Mouse (Mus musculus): ENCODE measurements around the gene Fryl. TPM values are rescaled to one million over a fixed set of nuclear protein-coding genes. Genes with fewer than 3 reads are reported as not detected.

The Fryl gene
- 46.2 and 47.2 TPM in 2 replicates for polyA plus RNA-seq (2015; fragmentation: Nextera tagmentation; extraction: Ambion mirVana)

DNA sequence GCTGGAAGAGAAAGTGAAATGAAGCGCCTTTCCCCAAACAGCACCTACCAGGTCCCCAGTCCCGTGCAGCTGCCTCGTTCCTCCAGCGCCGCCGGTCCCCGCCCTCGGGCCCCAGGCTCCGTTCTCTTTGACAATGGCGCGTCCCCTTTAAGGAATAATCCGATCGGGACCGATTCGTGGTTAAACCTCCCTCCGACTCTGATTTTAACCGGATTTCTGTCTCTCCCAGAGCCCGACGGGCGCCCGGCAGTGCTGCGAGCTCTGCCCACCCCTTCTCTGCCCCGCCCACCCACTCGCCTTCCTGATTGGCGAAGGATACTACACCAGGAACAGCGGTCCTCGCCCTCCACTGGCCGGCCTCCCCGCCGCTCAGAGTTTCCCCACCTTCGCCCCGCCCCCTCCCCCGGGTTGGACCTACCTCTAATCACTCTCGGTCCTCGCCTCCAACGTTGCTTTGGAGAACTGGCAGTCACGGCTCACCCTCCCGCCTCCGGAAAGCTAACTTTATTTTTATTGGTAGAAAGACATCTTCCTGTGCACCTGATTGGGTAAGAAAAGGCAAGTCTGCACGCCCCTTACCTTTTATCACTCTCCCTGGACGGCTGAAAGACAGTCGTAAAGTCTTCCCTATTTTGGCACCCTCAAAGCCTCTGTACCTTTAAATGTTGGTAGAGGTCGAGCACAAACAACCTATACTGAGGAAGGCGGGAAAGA is at the start of gene Fryl:
TSS of gene Fryl (minus strand) at position 268 of the 714 bp plus-strand sequence.
- peak within 1 kb of the TSS; percentile 95 for H3K4me2 ChIP-seq
- peaks cover 54% of the 10 kb centered on the region for H3K4me1 ChIP-seq (replicated peaks)
- under 1% methylated on average over 44 of the region's 44 CpGs for WGBS (ENCODE audit: insufficient replicate concordance)
- peak within 1 kb of the TSS; percentile 89 for H3K9ac ChIP-seq
- no peaks in the 10 kb centered on the region; the same call in 1 of the 2 replicates for H3K36me3 ChIP-seq (replicated peaks)
- H3K9me3 ChIP-seq (replicated peaks), result no peaks in the 10 kb centered on the region
- H3K27ac ChIP-seq (replicated peaks), result peak within 1 kb of the TSS; percentile 92
- peak within 1 kb of the TSS; percentile 95 for H3K4me3 ChIP-seq (replicated peaks)
- no peaks in the 10 kb centered on the region for H3K27me3 ChIP-seq
- peak; percentile 96 for ATAC-seq (ENCODE audit: insufficient read depth)

DNA sequence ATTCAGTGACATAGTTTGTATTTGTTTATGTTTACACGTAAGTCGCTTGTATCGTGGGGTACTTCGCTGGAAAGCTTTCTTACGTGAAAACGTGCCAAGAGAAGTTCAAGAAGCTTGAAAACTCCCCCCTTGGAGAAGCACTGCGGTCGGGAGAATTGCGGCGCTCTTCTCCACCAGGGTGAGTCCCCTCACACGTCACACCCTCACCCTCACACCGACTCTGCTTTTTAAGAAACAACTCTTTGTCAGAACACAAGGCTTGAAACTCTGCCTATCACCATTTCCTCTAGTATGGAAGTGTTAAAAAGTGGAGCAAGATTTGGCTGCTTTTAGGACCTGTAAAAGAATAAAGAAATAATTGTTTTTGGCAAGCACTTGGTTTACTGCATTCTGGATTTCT is 48.1 kb upstream of the Fryl start:
- WGBS (ENCODE audit: insufficient replicate concordance), result 90% methylated on average over 12 of the region's 12 CpGs
- peaks cover 83% of the 10 kb centered on the region for H3K36me3 ChIP-seq (replicated peaks)
- H3K27me3 ChIP-seq, result no peaks in the 10 kb centered on the region
- no peak overlapping the region for H3K4me3 ChIP-seq (replicated peaks)
- no peak overlapping the region for H3K4me2 ChIP-seq
- no peak for ATAC-seq (ENCODE audit: insufficient read depth)
- H3K27ac ChIP-seq (replicated peaks), result no peak overlapping the region
- no peaks in the 10 kb centered on the region for H3K9me3 ChIP-seq (replicated peaks)
- no peak overlapping the region for H3K9ac ChIP-seq
- peaks cover 27% of the 10 kb centered on the region for H3K4me1 ChIP-seq (replicated peaks)

DNA sequence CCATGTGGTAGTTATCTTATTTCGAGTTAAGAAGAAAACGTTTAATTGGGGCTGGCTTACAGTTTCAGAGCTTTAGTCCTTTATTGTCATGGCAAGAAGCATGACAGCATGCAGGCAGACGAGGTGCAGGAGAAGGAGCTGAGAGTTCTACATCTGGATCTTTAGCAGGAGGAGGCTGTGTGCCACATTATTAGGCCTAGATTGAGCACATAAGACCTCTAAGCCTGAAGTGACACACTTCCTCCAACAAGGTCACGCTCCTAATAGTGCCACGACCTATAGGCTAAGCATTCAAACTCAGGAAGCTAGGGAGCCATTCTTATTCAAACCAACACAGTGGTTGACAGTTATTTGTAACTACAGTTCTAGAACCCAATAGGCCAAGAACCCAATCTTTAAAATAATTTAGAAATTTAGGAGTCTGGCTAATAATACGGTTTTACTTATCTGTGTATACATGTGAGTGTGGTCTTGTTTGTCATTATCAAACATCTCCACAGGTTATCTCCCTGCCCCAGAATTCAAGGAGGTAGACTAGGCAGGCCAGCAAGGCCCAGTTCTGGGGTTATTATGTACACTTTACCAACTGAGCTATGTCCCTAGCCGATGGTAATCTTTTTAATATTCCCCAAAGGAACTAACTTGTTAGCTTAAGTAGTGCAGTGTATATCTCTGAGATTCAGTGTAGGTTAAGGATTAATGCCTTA is 45.3 kb upstream of the Fryl start:
- peak; percentile 85 for ATAC-seq (ENCODE audit: insufficient read depth)

DNA sequence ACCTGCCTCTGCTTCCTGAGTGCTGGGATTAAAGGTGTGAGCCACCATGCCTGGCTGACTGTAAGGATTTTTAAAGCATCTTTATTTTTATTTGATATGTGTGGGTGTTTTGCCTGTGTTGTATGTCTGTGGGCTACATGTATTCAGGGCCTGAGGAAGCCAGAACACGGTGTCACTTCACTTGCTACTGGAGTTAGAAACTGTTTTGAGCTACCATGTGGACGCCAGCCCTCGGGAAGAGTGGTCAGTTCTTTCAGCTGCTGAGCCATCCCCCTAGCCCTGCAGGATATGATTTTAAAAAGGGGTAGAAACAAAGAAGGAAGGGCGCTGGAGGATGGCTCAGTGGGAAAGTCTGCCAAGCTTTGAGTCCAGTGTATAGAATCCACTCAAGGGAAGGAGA is 39.5 kb upstream of the Fryl start:
- ATAC-seq (ENCODE audit: insufficient read depth), result no peak

More for the DNA sequence above, 45.3 kb upstream of the Fryl start:
- H3K27me3 ChIP-seq, result no peaks in the 10 kb centered on the region
- H3K36me3 ChIP-seq (replicated peaks), result peaks cover 74% of the 10 kb centered on the region
- H3K27ac ChIP-seq (replicated peaks), result peak overlapping the region; percentile 16
- H3K9ac ChIP-seq, result no peak overlapping the region
- no peak overlapping the region for H3K4me3 ChIP-seq (replicated peaks)
- peaks cover 29% of the 10 kb centered on the region for H3K4me1 ChIP-seq (replicated peaks)
- WGBS (ENCODE audit: insufficient replicate concordance), result 57% methylated on average over 7 of the region's 7 CpGs
- no peaks in the 10 kb centered on the region for H3K9me3 ChIP-seq (replicated peaks)
- peak overlapping the region; percentile 25; the same call in 1 of the 2 replicates for H3K4me2 ChIP-seq

DNA sequence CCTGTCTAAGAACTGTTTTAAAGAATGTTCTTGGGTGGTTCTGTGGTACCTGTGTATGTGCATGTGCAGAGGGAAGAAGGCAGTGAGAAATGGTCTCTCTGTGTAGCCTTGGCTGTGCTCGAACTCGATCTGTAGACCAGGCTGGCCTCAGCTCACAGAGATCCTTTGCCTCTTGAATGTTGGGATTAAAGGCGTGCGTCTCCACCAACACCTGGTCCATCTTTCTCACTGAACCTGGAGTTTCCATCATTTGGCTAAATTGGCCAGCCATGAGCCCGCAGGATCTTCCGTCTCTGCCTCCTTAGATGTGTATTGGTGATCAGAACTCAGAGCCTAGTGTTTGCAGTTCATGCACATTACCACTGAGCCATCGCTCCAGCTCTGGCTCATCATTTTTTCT is 38.6 kb upstream of the Fryl start:
- Histone ChIP-seq H3K36me3 (replicated peaks) (peaks cover 38% of the 10 kb centered on the region), H3K27ac (replicated peaks) (no peak overlapping the region), H3K4me2 (peak overlapping the region; percentile 75; the same call in 1 of the 2 replicates), H3K4me3 (replicated peaks) (no peak overlapping the region), H3K27me3 (no peaks in the 10 kb centered on the region), H3K4me1 (replicated peaks) (peaks cover 38% of the 10 kb centered on the region), H3K9ac (no peak overlapping the region), H3K9me3 (replicated peaks) (no peaks in the 10 kb centered on the region)
- WGBS (ENCODE audit: insufficient replicate concordance), result 92% methylated on average over 7 of the region's 7 CpGs
- no peak for ATAC-seq (ENCODE audit: insufficient read depth)

More for the DNA sequence above, 39.5 kb upstream of the Fryl start:
- no peak overlapping the region for H3K4me3 ChIP-seq (replicated peaks)
- WGBS (ENCODE audit: insufficient replicate concordance), result 84% methylated on average over 4 of the region's 4 CpGs
- peaks cover 43% of the 10 kb centered on the region for H3K4me1 ChIP-seq (replicated peaks)
- no peaks in the 10 kb centered on the region for H3K9me3 ChIP-seq (replicated peaks)
- H3K27ac ChIP-seq (replicated peaks), result no peak overlapping the region
- H3K27me3 ChIP-seq, result no peaks in the 10 kb centered on the region
- H3K9ac ChIP-seq, result no peak overlapping the region
- H3K4me2 ChIP-seq, result no peak overlapping the region
- peaks cover 47% of the 10 kb centered on the region for H3K36me3 ChIP-seq (replicated peaks)

DNA sequence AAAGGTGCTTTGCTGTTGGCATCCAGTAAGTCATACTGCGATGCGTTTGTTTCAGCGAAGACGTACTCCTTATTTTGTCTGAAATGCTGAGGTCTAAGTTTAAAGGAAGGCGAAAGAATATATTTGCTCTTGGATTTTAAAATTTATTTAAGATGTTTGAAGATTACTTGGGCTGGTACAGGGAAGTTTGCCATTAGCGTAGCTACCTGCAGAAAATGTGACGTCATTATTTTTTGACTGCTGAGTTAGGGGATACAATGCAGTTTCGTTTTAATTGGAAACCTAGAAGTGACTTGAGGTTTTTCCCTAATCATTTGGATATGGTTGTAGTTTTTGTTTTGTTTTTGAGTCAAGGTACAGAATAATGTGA is 37.0 kb upstream of the Fryl start:
- ATAC-seq (ENCODE audit: insufficient read depth), result no peak
- Histone ChIP-seq H3K9me3 (replicated peaks) (no peaks in the 10 kb centered on the region), H3K4me1 (replicated peaks) (peaks cover 32% of the 10 kb centered on the region), H3K27ac (replicated peaks) (peak overlapping the region; percentile 95), H3K36me3 (replicated peaks) (peaks cover 27% of the 10 kb centered on the region), H3K4me3 (replicated peaks) (peak overlapping the region; percentile 96), H3K9ac (peak overlapping the region; percentile 91), H3K27me3 (no peaks in the 10 kb centered on the region), H3K4me2 (peak overlapping the region; percentile 75)
- 3% methylated on average over 8 of the region's 8 CpGs for WGBS (ENCODE audit: insufficient replicate concordance)

DNA sequence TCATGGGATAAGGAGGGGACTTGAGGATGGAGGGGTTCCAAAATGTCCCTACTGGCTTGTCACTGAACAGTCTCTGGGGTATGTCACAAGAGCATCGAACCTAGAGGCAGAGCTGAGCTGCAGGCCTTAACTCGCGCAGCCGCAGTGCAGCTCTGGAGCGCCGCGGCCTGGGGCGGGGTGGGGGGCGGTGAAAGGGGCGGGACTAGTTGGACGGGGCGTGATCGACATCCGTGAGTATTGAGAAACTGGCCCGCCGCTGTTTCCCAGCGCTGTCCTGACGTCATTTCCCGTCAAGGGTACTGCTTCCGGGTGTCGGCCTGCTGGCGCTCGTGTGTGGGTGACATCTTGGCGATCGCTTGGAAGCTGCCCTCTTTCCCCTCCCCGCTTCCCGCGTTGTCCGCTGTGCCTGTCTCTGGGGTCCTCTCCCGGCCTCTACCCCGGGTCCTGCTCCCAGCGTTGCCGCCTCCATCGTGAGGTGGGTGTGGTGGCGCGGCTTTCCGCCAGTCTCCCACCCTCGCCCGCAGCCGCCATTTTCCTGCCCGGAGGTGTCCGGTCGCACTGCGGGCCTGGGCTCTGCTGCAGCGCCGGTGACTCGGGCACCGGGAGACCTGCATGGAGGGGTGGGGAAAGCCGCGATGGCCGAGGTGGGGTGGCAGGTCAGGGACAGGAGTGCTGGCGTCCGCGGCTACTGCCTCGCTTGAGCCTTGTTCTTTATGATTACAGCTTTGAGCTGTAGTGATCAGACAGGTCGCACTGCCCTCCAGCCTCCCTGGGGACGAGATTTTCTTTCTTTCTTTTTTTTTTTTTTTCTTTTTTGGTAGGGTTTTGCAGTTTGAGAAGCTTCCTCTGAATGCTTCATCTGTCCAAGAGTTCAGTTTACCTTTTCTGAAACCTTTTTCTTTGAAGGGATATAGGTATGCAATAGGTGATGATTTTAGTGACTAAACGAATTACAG is 36.4 kb upstream of the Fryl start, which contains the start of gene Ociad1:
TSS of gene Ociad1 (plus strand) at position 283 of the 956 bp plus-strand sequence.
- under 1% methylated on average over 55 of the region's 58 CpGs for WGBS (ENCODE audit: insufficient replicate concordance)
- ATAC-seq (ENCODE audit: insufficient read depth), result peak; percentile 96

DNA sequence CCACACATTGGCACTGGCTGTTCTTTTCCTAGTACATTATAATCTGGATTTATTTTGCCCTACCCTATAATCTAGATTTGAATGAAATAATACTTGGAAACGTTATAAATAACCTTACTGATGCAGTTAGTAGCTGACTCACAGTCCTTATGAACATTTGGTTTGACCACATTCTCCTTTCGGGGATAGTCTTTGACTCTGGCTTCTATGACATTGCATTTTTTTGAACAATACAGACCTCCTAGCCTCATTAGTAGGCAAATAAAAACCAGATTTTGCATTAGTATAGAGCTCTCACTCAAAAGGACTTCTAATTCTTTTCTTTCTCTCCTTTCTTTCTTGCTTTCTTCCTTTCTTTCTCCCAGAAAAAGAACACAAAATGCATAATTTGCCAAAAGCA is 33.5 kb upstream of the Fryl start:
- H3K36me3 ChIP-seq (replicated peaks), result peaks cover 4% of the 10 kb centered on the region
- no peaks in the 10 kb centered on the region for H3K9me3 ChIP-seq (replicated peaks)
- no peak for ATAC-seq (ENCODE audit: insufficient read depth)
- H3K4me1 ChIP-seq (replicated peaks), result peaks cover 24% of the 10 kb centered on the region
- no peaks in the 10 kb centered on the region for H3K27me3 ChIP-seq
- no peak overlapping the region for H3K4me3 ChIP-seq (replicated peaks)
- H3K9ac ChIP-seq, result no peak overlapping the region
- H3K27ac ChIP-seq (replicated peaks), result no peak overlapping the region
- H3K4me2 ChIP-seq, result no peak overlapping the region
- 35% methylated on average over 2 of the region's 2 CpGs for WGBS (ENCODE audit: insufficient replicate concordance)

More for the DNA sequence above, 36.4 kb upstream of the Fryl start, which contains the start of gene Ociad1:
- Histone ChIP-seq H3K9ac (peak within 1 kb of the TSS; percentile 91), H3K9me3 (replicated peaks) (no peaks in the 10 kb centered on the region), H3K27me3 (no peaks in the 10 kb centered on the region), H3K36me3 (replicated peaks) (peaks cover 24% of the 10 kb centered on the region), H3K4me2 (peak within 1 kb of the TSS; percentile 75), H3K4me3 (replicated peaks) (peak within 1 kb of the TSS; percentile 96), H3K27ac (replicated peaks) (peak within 1 kb of the TSS; percentile 95), H3K4me1 (replicated peaks) (peaks cover 31% of the 10 kb centered on the region)

DNA sequence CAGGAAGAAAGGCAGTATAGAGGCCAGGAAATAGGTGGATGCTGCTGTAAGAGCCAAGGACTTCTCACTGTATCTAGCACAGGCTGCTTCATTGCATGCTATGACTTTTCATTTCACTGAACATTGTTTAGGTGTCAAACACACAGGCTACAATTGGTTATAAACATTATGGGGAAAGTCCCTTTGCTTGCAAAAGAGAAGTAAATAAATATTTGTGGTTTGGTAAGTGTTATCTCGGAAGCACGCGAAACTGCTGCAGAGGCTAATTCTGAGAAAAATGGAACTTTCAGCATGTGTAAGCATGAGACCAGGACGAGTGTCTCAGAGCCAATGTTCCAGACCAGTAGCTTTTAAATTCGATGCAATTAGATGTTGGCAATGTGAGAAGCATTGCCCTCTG is 30.2 kb upstream of the Fryl start:
- Histone ChIP-seq H3K27ac (replicated peaks) (no peak overlapping the region), H3K9ac (no peak overlapping the region), H3K4me3 (replicated peaks) (no peak overlapping the region), H3K36me3 (replicated peaks) (no peaks in the 10 kb centered on the region), H3K4me2 (no peak overlapping the region), H3K27me3 (no peaks in the 10 kb centered on the region), H3K9me3 (replicated peaks) (no peaks in the 10 kb centered on the region), H3K4me1 (replicated peaks) (peaks cover 5% of the 10 kb centered on the region; the same call in 1 of the 2 replicates)
- WGBS (ENCODE audit: insufficient replicate concordance), result 28% methylated on average over 5 of the region's 5 CpGs
- ATAC-seq (ENCODE audit: insufficient read depth), result no peak

DNA sequence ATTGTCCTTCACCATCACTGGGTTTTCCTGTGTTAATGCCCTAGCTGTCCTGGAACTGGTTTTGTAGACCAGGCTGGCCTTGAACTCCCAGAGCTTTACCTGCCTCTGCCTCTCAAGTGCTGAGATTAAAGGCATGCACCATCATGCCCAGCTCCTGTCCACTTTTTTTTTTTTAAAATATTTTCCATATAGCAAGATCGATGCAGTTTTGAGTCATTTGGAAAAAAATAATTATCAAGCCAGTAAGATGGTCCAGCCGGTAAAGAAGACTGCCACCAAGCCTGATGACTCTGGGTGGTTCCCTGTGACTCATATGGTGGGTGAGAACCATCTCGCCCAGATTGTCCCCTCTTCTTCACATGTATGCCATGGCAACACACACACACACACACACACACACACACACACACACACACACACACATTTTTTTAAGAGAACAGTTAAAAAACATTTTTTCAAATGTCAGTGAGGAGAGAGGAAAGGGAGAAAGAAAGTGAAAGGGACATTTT is 29.1 kb upstream of the Fryl start:
- 72% methylated on average over 3 of the region's 3 CpGs for WGBS (ENCODE audit: insufficient replicate concordance)

More for the DNA sequence above, 29.1 kb upstream of the Fryl start:
- no peak overlapping the region for H3K27ac ChIP-seq (replicated peaks)
- H3K9ac ChIP-seq, result no peak overlapping the region
- no peaks in the 10 kb centered on the region for H3K9me3 ChIP-seq (replicated peaks)
- H3K4me2 ChIP-seq, result no peak overlapping the region
- H3K4me1 ChIP-seq (replicated peaks), result peaks cover 5% of the 10 kb centered on the region; the same call in 1 of the 2 replicates
- H3K4me3 ChIP-seq (replicated peaks), result no peak overlapping the region
- no peaks in the 10 kb centered on the region for H3K27me3 ChIP-seq
- no peaks in the 10 kb centered on the region for H3K36me3 ChIP-seq (replicated peaks)
- ATAC-seq (ENCODE audit: insufficient read depth), result no peak
